Mouse (Mus musculus): ENCODE data around the gene Sox13. TPM values are rescaled to one million over a fixed set of nuclear protein-coding genes. Genes with fewer than 3 reads are reported as not detected.

Gene Sox13
- polyA plus RNA-seq, 1 experiment from 2014 or later = 13.7 TPM

- Histone ChIP-seq H3K4me2 (ENCODE audit: low read length) (no peak overlapping the region), H3K36me3 (ENCODE audit: insufficient read depth, low read length) (no peaks in the 10 kb centered on the region), H3K4me3 (replicated peaks; ENCODE audit: low read depth, low read length) (no peak overlapping the region), H3K27ac (no peak overlapping the region), H3K4me1 (replicated peaks; ENCODE audit: insufficient read depth, low read length) (peaks cover 6% of the 10 kb centered on the region), H3K9me3 (replicated peaks; ENCODE audit: low read length) (no peaks in the 10 kb centered on the region), H3K27me3 (ENCODE audit: insufficient read depth, low read length) (no peaks in the 10 kb centered on the region), H3K9ac (ENCODE audit: low read depth, low read length) (no peak overlapping the region)
- no peak for ATAC-seq (replicated peaks; ENCODE audit: low FRiP score, low read depth)
- TF ChIP-seq CTCF (IDR thresholded peaks at IDR 0.05; ENCODE audit: low read depth) = no peak
- DNase-seq (ENCODE audit: low spot score) = no peak
- WGBS = 76% methylated on average over 6 of the region's 6 CpGs
These were observed 90.2 kb downstream of the Sox13 start for GRCm38 (mm10) chr1:133333937-133334336.

GRCm38 (mm10) chr1:133332656-133333430, 91.3 kb downstream of the Sox13 start:
- no peak for DNase-seq (ENCODE audit: low spot score)

More at GRCm38 (mm10) chr1:133332656-133333430, 91.3 kb downstream of the Sox13 start:
- no peak overlapping the region for H3K4me2 ChIP-seq (ENCODE audit: low read length)
- 87% methylated on average over 11 of the region's 11 CpGs for WGBS
- H3K36me3 ChIP-seq (ENCODE audit: insufficient read depth, low read length) = no peaks in the 10 kb centered on the region
- no peaks in the 10 kb centered on the region for H3K27me3 ChIP-seq (ENCODE audit: insufficient read depth, low read length)
- peaks cover 6% of the 10 kb centered on the region for H3K4me1 ChIP-seq (replicated peaks; ENCODE audit: insufficient read depth, low read length)
- no peaks in the 10 kb centered on the region for H3K9me3 ChIP-seq (replicated peaks; ENCODE audit: low read length)
- no peak for ATAC-seq (replicated peaks; ENCODE audit: low FRiP score, low read depth)
- H3K27ac ChIP-seq = no peak overlapping the region
- no peak overlapping the region for H3K9ac ChIP-seq (ENCODE audit: low read depth, low read length)
- H3K4me3 ChIP-seq (replicated peaks; ENCODE audit: low read depth, low read length) = no peak overlapping the region
- TF ChIP-seq CTCF (IDR thresholded peaks at IDR 0.05; ENCODE audit: low read depth) = no peak

Other genes starting within 250 kb of the Sox13 start
- 15.4 and 20.6 TPM in 2 replicates for gene Golt1a, start 114.6 kb downstream of the Sox13 start, polyA plus RNA-seq (2015; fragmentation: Nextera tagmentation; extraction: Ambion mirVana)
- not detected in 2 replicates for gene Kiss1, start 102.5 kb downstream of the Sox13 start, polyA plus RNA-seq (2015; fragmentation: Nextera tagmentation; extraction: Ambion mirVana)
- gene Ren1, start 73.9 kb downstream of the Sox13 start, polyA plus RNA-seq (2015; fragmentation: Nextera tagmentation; extraction: Ambion mirVana) = 463 and 484 TPM in 2 replicates
- 4.4 and 5.1 TPM in 2 replicates for gene Etnk2, start 60.8 kb downstream of the Sox13 start, polyA plus RNA-seq (2015; fragmentation: Nextera tagmentation; extraction: Ambion mirVana)
- 591 and 663 TPM in 2 replicates for gene Snrpe, start 185.9 kb upstream of the Sox13 start, polyA plus RNA-seq (2015; fragmentation: Nextera tagmentation; extraction: Ambion mirVana)
- not detected in 2 replicates for gene Zbed6, start 236.5 kb upstream of the Sox13 start, polyA plus RNA-seq (2015; fragmentation: Nextera tagmentation; extraction: Ambion mirVana)
- gene Gm38394, start 236.9 kb upstream of the Sox13 start, polyA plus RNA-seq (2015; fragmentation: Nextera tagmentation; extraction: Ambion mirVana) = 3.5 and 3.8 TPM in 2 replicates

Measured in kidney, postnatal 0 days (tissue).